Mouse (Mus musculus): ENCODE measurements around the gene Strn3.

DNA sequence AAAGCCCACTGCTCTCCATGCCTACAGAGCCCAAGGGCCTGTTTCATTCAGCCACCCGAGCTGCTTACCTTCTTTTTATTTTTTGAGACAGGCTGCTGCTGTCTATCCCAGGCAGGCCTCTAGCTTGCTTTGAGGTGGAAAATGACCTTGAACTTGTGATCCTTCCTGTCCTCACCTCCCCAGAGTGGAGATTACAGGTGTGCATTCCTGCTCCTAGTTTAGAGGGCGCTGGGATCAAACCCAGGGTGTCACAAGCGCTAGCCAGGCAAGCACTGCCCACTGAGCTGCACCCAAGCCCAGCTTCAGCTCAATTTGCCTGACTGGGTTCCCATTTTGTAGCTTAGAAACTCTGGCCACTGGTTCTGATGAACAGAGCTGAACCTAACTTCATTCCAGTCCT, 44.7 kb upstream of the Strn3 start:
- TF ChIP-seq POLR2A (IDR thresholded peaks at IDR 0.05; ENCODE audit: insufficient read length, low read depth) (no peak), POLR2AphosphoS2 (IDR thresholded peaks at IDR 0.05; ENCODE audit: insufficient read length, low read depth) (no peak), TCF12 (IDR thresholded peaks at IDR 0.05; ENCODE audit: insufficient read depth, poor library complexity, severe bottlenecking) (no peak), SRF (IDR thresholded peaks at IDR 0.05; ENCODE audit: control insufficient read depth, insufficient read length, low read depth) (no peak), USF1 (IDR thresholded peaks at IDR 0.05; ENCODE audit: low read depth) (no peak)

Measured in myocyte (in vitro differentiated cells).